Mouse (Mus musculus): ENCODE results near the gene Sarnp. TPM values are rescaled to one million over a fixed set of nuclear protein-coding genes. Genes with fewer than 3 reads are reported as not detected.

The Sarnp gene
- polyA plus RNA-seq, 2 experiments from 2014 or later = 199 to 211 TPM

GRCm38 (mm10) chr10:128918246-128918645 lies 101.1 kb downstream of the Sarnp start:
- no peak for ATAC-seq

- no peak for ATAC-seq
These were observed 102.1 kb downstream of the Sarnp start for GRCm38 (mm10) chr10:128919203-128919631.

- no peak for ATAC-seq
These were observed 102.8 kb downstream of the Sarnp start for GRCm38 (mm10) chr10:128919966-128920365.

GRCm38 (mm10) chr10:128920736-128921161 lies 103.6 kb downstream of the Sarnp start:
- no peak for ATAC-seq

- ATAC-seq = no peak
These were observed 104.1 kb downstream of the Sarnp start for GRCm38 (mm10) chr10:128921251-128921650.

- no peak for ATAC-seq
These were observed 105.0 kb downstream of the Sarnp start for GRCm38 (mm10) chr10:128921883-128922821.

GRCm38 (mm10) chr10:128922822-128923012 lies 105.6 kb downstream of the Sarnp start, which contains the start of gene Rdh5:
TSS of gene Rdh5 (minus strand) at chr10:128922888.
- ATAC-seq = no peak

- ATAC-seq = peak; percentile 97
These were observed 106.0 kb downstream of the Sarnp start for GRCm38 (mm10) chr10:128923013-128923691.

- peak; percentile 6 for ATAC-seq
These were observed 106.8 kb downstream of the Sarnp start, which contains the start of gene Bloc1s1 for GRCm38 (mm10) chr10:128923935-128924334. TSS of gene Bloc1s1 (minus strand) at chr10:128924035.

Other genes with a start within 250 kb of the Sarnp start
- gene Erbb3, start 227.7 kb upstream of the Sarnp start, polyA plus RNA-seq (2017; shearing (Covaris generic)) = 1 to 10 TPM; 6.6 to 9.3 TPM
- gene Rps26, start 190.6 kb upstream of the Sarnp start, polyA plus RNA-seq (2017; shearing (Covaris generic)) = 1,000 to 10,000 TPM; 1,420 to 1,755 TPM
- 100 to 1,000 TPM; 102 to 158 TPM for gene Ikzf4, start 171.3 kb upstream of the Sarnp start, polyA plus RNA-seq (2017; shearing (Covaris generic))
- gene Suox, start 143.3 kb upstream of the Sarnp start, polyA plus RNA-seq (2017; shearing (Covaris generic)) = 10 to 100 TPM; 25.7 to 44.3 TPM
- gene Rab5b, start 121.1 kb upstream of the Sarnp start, polyA plus RNA-seq (2017; shearing (Covaris generic)) = 100 to 1,000 TPM in 1 of 2 experiments, 10 to 100 TPM in 1; 69.1 to 111 TPM
- 1 to 10 TPM; 4.8 TPM for gene Pmel, start 113.1 kb upstream of the Sarnp start, polyA plus RNA-seq (2017; shearing (Covaris generic))
- gene Cdk2, start 112.3 kb upstream of the Sarnp start, polyA plus RNA-seq (2017; shearing (Covaris generic)) = 10 to 100 TPM; 19.7 to 23.2 TPM
- gene Dgka, start 72.5 kb upstream of the Sarnp start, polyA plus RNA-seq (2017; shearing (Covaris generic)) = 100 to 1,000 TPM; 322 to 370 TPM
- gene Pym1, start 69.4 kb upstream of the Sarnp start, polyA plus RNA-seq (2017; shearing (Covaris generic)) = 10 to 100 TPM; 58.0 to 86.6 TPM
- gene Mmp19, start 26.4 kb upstream of the Sarnp start, polyA plus RNA-seq (2017; shearing (Covaris generic)) = under 1 TPM in 1 of 2 experiments, not detected in 1; 0.27 TPM
- 100 to 1,000 TPM in 1 of 2 experiments, 10 to 100 TPM in 1; 73.0 to 125 TPM for gene Dnajc14, start 13.3 kb upstream of the Sarnp start, polyA plus RNA-seq (2017; shearing (Covaris generic))
- 1 to 10 TPM; 2.9 to 9.2 TPM for gene Tmem198b, start 13.0 kb upstream of the Sarnp start, polyA plus RNA-seq (2017; shearing (Covaris generic))
- gene Ormdl2, start 4.3 kb downstream of the Sarnp start, polyA plus RNA-seq (2017; shearing (Covaris generic)) = 10 to 100 TPM; 66.1 to 66.4 TPM
- 1 to 10 TPM; 7.9 to 8.1 TPM for gene Gdf11, start 74.4 kb downstream of the Sarnp start, polyA plus RNA-seq (2017; shearing (Covaris generic))
- gene Cd63, start 83.7 kb downstream of the Sarnp start, polyA plus RNA-seq (2017; shearing (Covaris generic)) = under 1 TPM; 0.51 to 0.65 TPM
- 10 to 100 TPM; 12.4 to 23.7 TPM for gene Rdh5, start 105.6 kb downstream of the Sarnp start, polyA plus RNA-seq (2017; shearing (Covaris generic))
- gene Bloc1s1, start 106.7 kb downstream of the Sarnp start, polyA plus RNA-seq (2017; shearing (Covaris generic)) = 100 to 1,000 TPM; 227 to 233 TPM
- gene Itga7, start 116.5 kb downstream of the Sarnp start, polyA plus RNA-seq (2017; shearing (Covaris generic)) = 1 to 10 TPM; 2.9 to 3.1 TPM
- not detected for gene Mettl7b, start 143.7 kb downstream of the Sarnp start, polyA plus RNA-seq (2017; shearing (Covaris generic))
- not detected for gene Olfr9, start 172.1 kb downstream of the Sarnp start, polyA plus RNA-seq (2017; shearing (Covaris generic))
- gene Olfr763, start 193.5 kb downstream of the Sarnp start, polyA plus RNA-seq (2017; shearing (Covaris generic)) = not detected
- not detected for gene Olfr764-ps1, start 222.6 kb downstream of the Sarnp start, polyA plus RNA-seq (2017; shearing (Covaris generic))
- gene Olfr765, start 232.7 kb downstream of the Sarnp start, polyA plus RNA-seq (2017; shearing (Covaris generic)) = not detected